In the genomic region with DNA sequence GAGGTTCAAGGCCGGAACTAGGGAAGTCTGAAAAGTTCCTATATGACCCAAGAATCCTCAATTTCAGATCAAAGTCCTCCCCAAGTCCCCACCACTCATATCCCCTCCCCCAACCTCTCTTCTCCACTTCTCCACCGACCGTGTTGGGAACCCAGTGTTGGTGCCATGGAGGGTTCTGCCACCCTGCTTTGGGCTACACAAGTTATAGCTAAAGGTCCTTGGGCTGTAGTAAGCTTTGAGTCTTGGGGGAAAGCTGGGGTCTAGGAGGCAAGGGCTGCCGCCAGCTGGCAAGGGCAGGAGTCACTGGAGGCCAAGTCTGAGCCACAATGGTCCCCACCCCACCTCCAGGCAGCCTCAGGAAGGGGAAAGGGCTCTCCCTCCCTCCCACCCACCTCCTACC, we compare ENCODE assay signal across 10 mouse cellular contexts.
DNase-seq lines count a peak whose midpoint lies in the region; ATAC-seq and TF ChIP-seq lines count a peak whose summit lies in the region.
"Had no signal": no experiment of that assay in that cellular context is flagged by ENCODE, and none has a peak within 500 bp of the region (broad histone marks: within the 10 kb centered on the region; RNA-seq: fewer than 3 reads in every experiment).

No protein-coding gene starts in this region.

- no peak for TF ChIP-seq CTCF in hindbrain, postnatal 0 days (IDR thresholded peaks at IDR 0.05; ENCODE audit: low read depth)
- no peak for TF ChIP-seq CTCF in testis, adult 2 months (IDR thresholded peaks at IDR 0.05; ENCODE audit: control insufficient read depth, insufficient read depth, insufficient replicate concordance, low read depth, low read length)

- peak overlapping the region; percentile 62; the same call in 1 of the 2 replicates for H3K4me2 ChIP-seq in hindbrain, postnatal 0 days (ENCODE audit: low read depth, low read length)
- no peak overlapping the region; the same call in 1 of the 2 replicates for H3K4me2 ChIP-seq in hindbrain, embryonic 14.5 days (replicated peaks)
- H3K4me2 ChIP-seq in limb, embryonic 13.5 days (replicated peaks) = peak overlapping the region; percentile 71

- no peak overlapping the region for H3K27ac ChIP-seq in hindbrain, postnatal 0 days
- H3K27ac ChIP-seq in hindbrain, embryonic 14.5 days = no peak overlapping the region
- H3K27ac ChIP-seq in testis, adult 2 months (ENCODE audit: control insufficient read depth, insufficient read depth, low read depth, low read length) = peak overlapping the region; percentile 49; the same call in 1 of the 2 replicates
- no peak overlapping the region for H3K27ac ChIP-seq in limb, embryonic 13.5 days

- no peaks in the 10 kb centered on the region for H3K9me3 ChIP-seq in hindbrain, postnatal 0 days (ENCODE audit: low read length)
- H3K9me3 ChIP-seq in hindbrain, embryonic 14.5 days (ENCODE audit: control insufficient read depth, low read length) = no peaks in the 10 kb centered on the region
- H3K9me3 ChIP-seq in limb, embryonic 13.5 days = no peaks in the 10 kb centered on the region
- H3K9me3 ChIP-seq: megakaryocyte, embryonic 14.5 days had no signal

- H3K4me1 ChIP-seq in hindbrain, postnatal 0 days (ENCODE audit: insufficient read depth, low read length) = peaks cover 16% of the 10 kb centered on the region
- H3K4me1 ChIP-seq in hindbrain, embryonic 14.5 days (replicated peaks; ENCODE audit: control insufficient read depth, insufficient read depth, low read length) = peaks cover 4% of the 10 kb centered on the region
- H3K4me1 ChIP-seq in testis, adult 2 months (ENCODE audit: control insufficient read depth, insufficient read depth, low read length) = peaks cover 11% of the 10 kb centered on the region
- peaks cover 94% of the 10 kb centered on the region for H3K4me1 ChIP-seq in limb, embryonic 13.5 days

- no peak for TF ChIP-seq POLR2A in testis, adult 2 months (IDR thresholded peaks at IDR 0.05; ENCODE audit: control insufficient read depth, low read depth, low read length)

- no peak for ATAC-seq in hindbrain, postnatal 0 days
- no peak for ATAC-seq in hindbrain, embryonic 14.5 days (ENCODE audit: low FRiP score)
- no peak for ATAC-seq in limb, embryonic 13.5 days (ENCODE audit: low FRiP score, low read depth)

- H3K36me3 ChIP-seq in hindbrain, postnatal 0 days (ENCODE audit: insufficient read depth, low read length) = no peaks in the 10 kb centered on the region
- no peaks in the 10 kb centered on the region for H3K36me3 ChIP-seq in hindbrain, embryonic 14.5 days (replicated peaks; ENCODE audit: control insufficient read depth, insufficient read depth)
- no peaks in the 10 kb centered on the region for H3K36me3 ChIP-seq in testis, adult 2 months (ENCODE audit: control insufficient read depth, insufficient read depth, low read length)
- H3K36me3 ChIP-seq in limb, embryonic 13.5 days = no peaks in the 10 kb centered on the region

- WGBS in hindbrain, postnatal 0 days = 73% methylated on average over 4 of the region's 4 CpGs
- 72% methylated on average over 4 of the region's 4 CpGs for WGBS in hindbrain, embryonic 14.5 days
- WGBS in limb, embryonic 13.5 days = 60% methylated on average over 4 of the region's 4 CpGs

- no peak for DNase-seq in hindbrain, postnatal 0 days (ENCODE audit: low spot score)
- DNase-seq in hindbrain, embryonic 14.5 days (ENCODE audit: low spot score) = no peak
- DNase-seq in testis, postnatal 10 days (ENCODE audit: low spot score) = no peak
- DNase-seq in right cerebral cortex, postnatal 14 days = no peak
- DNase-seq in yolk sac, embryonic 10.5 days (ENCODE audit: low spot score) = no peak
- DNase-seq in layer of hippocampus, postnatal 36 days = no peak
- DNase-seq: thymus, postnatal 14 days had no signal

- H3K9ac ChIP-seq in hindbrain, postnatal 0 days (replicated peaks; ENCODE audit: low read length) = no peak overlapping the region
- H3K9ac ChIP-seq in hindbrain, embryonic 14.5 days = no peak overlapping the region
- no peak overlapping the region for H3K9ac ChIP-seq in limb, embryonic 13.5 days

- peaks cover 6% of the 10 kb centered on the region; the same call in 1 of the 2 replicates for H3K27me3 ChIP-seq in hindbrain, postnatal 0 days (ENCODE audit: insufficient read depth, low read length)
- H3K27me3 ChIP-seq in hindbrain, embryonic 14.5 days (ENCODE audit: control insufficient read depth, insufficient read depth, low read length) = 0 out of 2 replicates have a peak, but pooled peaks cover 3% of the 10 kb centered on the region
- no peaks in the 10 kb centered on the region for H3K27me3 ChIP-seq in testis, adult 2 months (ENCODE audit: control insufficient read depth, insufficient read depth, low read length)
- H3K27me3 ChIP-seq in limb, embryonic 13.5 days = no peaks in the 10 kb centered on the region

- 0 out of 2 replicates have a peak overlapping the region, but pooled peaks have one; percentile 35 for H3K4me3 ChIP-seq in hindbrain, postnatal 0 days (ENCODE audit: low read length)
- no peak overlapping the region for H3K4me3 ChIP-seq in hindbrain, embryonic 14.5 days (replicated peaks; ENCODE audit: low read length)
- no peak overlapping the region; the same call in 1 of the 2 replicates for H3K4me3 ChIP-seq in testis, adult 2 months (ENCODE audit: control insufficient read depth, low read depth, low read length)
- H3K4me3 ChIP-seq in limb, embryonic 13.5 days = no peak overlapping the region
- H3K4me3 ChIP-seq: megakaryocyte, embryonic 14.5 days had no signal
